Mouse (Mus musculus) embryo, embryonic 11 days (tissue): ENCODE measurements at regions not wholly inside any gene's neighbourhood (a gene's known extent, or its start where the extent isn't known, plus 50 kb on each side); places are given as distances from the start of the nearest gene placed in this dataset.

Source experiments
- DNase-seq: peaks from one replicate; pipeline ENCODE4 v3.0.0-alpha.2; 2015

DNA sequence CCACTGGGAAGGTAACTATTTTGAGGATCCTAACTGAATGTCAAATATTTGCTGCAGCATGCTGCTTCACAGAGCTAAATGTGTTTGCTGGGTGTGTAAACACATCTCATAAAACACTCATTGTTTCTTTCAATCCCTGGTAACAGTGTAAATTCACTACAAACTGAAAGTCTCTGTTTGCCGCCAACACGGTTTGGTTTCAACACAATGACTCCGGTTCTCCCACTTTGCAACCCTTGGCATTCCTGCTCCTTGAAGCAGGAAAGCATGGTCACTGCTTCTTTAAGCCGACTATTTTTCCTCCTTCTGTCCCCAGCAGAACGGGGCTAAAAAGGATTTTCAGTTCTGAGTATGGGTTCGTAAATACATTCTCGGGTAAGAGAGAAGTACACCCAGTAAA is 328.3 kb downstream of the Klf6 start:
- DNase-seq = no peak

DNA sequence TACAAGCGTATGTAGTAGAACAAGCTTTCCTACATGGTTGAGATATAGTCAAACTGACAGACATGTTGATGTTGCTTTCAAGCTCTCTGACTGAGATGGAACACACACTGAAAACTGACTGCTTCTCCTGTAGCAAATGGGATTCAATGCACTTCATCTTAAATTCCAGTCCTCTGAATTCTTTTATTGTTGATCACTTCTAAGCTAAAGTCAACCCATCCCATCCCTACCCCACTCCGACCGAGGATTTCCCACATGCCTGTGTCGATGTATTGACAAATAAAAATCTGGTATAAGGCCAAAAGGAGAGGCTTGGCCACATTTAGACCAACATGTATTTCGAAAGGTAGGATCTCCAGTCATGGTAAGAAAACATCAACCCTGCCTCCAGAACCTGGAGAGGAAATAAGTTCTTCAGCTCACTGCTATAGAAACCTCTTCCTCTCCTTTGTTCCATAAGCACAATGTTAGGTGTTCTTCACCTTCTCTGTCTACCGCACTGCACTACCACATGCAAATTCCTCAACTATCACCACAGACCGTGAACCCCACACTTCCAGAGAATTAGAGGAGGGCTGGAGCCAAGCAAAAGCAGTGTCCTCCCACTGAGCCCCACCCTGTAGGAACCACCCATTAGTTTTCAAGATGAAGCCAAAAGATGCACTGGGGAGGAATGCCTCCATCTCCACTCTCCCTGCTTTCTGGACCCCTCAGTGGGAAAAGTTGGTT is 330.1 kb downstream of the Klf6 start:
- DNase-seq = no peak

DNA sequence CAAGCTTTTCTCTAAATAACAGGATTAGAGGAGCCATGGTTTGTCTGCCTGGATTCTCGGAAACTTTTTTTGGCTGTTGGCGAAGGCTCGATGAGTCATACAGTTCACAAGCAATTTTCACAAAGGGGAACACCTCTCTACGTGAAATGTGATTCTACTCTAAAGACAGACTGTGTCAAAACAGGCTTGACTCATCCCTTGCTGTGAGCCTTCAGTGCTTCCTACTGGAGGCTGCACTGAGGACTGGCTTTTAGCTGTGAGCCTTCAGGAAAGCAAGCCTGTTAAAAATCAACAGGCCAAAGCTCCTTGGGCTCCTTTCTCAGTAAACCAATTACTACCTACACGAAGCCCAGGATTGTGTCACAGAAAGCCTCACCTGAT is 330.6 kb downstream of the Klf6 start:
- peak; percentile 3 for DNase-seq

DNA sequence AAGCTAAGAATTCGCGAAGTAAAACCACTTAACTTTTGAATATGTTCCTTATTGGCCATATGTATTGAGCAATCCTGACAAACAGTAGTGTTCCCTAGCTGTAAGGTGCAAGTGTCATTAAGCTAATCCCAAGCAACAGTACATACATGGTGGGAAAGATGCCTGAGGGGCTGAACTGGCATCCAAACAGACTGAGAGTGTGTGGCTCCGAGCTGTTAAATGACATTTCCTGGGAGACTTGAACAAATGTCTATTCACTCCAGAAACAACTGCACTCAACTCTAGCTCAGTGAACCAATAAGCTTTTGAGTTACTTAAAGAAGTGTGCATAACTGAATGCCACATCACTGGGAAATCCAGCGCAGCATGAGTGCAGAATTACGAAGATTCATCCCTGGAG is 335.4 kb downstream of the Klf6 start:
- DNase-seq = no peak

DNA sequence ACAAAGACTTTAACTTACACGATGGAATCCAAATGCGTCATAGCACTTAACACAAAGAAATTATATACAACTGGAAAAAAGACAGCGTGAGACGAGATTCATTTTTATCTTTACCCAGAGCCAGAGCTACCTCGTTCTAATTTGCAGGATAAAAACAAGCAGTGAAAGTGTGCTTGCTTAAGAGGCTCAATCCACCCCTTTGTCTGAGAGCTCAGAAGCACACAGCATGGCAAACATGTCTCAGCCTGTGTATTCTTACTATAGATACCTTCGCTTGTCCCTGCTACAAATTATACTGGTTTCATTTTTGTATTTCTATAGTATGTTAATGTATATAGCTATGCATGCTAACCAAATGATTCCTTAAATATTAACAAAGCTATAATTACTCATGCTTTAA is 337.8 kb downstream of the Klf6 start:
- DNase-seq = no peak

DNA sequence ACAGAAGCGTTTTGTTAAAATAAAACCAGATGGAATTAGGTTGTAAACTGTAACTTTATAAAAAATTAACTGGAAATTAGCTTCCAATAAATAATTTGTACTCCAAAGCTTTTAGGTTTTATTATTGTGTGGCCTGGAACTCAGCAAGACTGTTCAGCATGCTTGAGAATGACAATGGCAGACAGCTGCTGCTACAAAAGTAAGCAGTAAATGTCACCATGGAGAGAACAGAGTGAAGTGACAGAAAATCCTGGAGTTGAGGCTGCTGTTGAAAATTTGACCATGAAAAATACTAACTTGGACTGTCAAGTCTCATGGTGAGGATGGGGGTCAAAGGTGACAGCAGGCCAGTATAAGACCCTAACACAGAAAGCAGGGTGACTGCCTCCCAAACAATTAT is 340.2 kb downstream of the Klf6 start:
- DNase-seq = peak; percentile 11

DNA sequence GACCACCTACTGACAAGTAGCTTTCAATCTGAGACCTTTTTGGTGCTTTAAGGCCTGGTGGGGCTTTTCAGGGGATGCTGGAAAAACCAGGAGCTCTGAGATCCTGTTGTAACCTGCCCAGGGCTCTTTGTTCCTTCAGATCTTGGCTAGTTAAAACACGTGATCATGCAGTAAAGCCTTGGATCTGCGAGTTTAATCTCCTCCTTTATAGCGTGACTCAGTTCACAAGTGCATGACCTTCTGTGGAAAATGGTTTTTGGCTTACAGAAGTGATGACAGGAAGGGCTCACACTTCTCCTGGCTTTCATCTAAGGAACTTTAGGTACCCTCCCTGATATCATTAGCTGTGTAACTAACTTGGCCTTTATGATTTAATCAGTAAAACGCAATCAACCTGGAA is 343.1 kb upstream of the Pitrm1 start:
- no peak for DNase-seq

DNA sequence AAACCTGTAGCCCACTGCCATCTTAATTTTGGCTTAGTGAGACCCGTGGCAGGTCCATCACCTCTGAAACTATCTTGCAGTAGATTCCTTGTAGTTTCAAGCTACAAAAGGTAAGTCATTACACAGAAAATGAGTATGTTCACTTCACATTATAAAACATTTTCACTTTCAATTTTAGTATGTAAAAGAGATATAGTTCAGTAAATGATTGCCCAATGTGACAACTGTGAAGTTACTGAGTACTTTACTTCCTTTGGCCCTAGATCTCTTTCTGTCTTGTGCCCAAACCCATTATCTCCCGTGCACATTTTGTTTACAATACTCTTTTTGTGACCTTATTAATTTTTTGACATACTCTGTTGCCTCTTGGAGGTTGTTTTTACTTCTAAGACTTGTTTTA is 335.4 kb upstream of the Pitrm1 start:
- no peak for DNase-seq

DNA sequence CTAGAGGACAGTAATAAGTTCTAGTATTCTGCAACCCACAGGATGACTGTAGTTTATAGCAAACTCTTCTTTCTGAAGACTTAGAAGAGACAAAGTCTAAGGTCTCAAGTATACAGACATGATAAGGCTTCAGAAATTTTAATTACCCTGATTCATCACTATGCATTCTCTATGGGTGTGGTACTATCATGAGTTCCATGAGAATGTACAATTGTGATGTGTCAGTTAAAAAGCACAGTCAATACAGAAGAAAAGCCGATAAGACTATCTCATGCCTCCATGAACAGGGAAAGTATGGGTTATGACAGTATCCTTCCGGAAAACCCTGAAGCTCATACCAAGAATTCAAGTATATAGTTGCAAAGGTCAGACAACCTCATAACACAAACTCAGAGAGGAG is 333.8 kb upstream of the Pitrm1 start:
- DNase-seq = no peak

DNA sequence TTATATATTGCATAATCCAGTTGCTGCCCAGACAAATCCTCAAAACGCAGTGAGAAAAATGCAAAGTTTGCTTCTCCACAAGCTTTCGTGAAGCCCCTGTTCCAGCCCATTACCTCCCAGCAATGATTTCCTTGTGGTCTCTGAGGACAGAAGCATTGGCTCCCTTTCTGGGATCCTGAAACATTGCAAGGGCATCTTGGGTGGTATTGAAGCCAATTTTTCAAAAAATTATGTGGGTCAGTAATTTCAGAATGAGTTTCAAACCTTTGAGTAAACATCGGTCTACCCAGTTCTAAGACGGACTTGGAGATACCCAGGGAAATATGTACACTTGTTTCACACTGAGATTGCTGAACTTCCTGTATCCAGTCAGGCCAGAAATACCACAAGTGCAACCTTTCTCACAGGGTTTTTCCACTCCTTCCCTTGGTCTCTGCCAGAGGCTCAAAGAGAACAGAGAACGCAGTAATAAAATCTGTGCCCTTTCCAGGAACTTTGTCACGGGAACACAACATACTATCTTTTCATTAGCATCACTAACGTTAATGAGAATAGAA is 321.8 kb upstream of the Pitrm1 start:
- DNase-seq = no peak

DNA sequence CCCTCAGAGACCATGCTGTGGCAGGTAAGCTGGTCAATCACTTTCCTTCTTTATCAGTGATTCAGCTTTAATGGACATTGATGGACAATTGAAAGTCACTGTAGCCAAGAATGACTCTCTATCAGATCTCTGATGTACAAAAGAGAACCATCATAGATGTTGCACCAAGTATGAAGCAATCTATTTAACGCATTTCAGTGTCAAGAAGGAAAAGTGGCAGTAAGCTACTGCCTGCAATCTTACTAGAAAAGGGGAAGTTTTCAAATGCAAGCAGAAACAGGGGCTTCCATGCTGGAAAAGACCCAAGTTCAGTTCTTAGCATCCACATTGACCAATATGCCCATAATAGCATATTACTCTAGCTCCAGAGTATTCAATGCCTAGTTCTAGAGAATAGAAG is 319.7 kb upstream of the Pitrm1 start:
- no peak for DNase-seq

DNA sequence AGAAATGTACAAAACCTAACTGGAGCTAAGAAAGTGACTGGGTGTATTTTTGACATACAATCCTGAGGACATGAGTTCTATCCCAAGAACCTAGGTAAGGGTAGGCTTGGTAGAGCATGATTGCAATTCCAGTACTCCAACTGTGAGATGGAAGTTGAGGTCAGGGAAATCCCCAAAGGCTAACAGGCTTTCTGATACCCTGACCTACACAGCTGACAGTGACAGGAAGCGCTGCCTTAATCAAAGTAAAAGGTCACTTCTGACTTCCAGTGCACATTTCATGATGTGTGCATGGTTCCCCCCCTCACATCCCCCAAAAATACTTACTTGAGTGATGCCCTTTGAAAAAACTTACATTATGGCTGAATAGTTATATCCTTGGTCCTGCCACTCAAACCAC is 312.6 kb upstream of the Pitrm1 start:
- no peak for DNase-seq

DNA sequence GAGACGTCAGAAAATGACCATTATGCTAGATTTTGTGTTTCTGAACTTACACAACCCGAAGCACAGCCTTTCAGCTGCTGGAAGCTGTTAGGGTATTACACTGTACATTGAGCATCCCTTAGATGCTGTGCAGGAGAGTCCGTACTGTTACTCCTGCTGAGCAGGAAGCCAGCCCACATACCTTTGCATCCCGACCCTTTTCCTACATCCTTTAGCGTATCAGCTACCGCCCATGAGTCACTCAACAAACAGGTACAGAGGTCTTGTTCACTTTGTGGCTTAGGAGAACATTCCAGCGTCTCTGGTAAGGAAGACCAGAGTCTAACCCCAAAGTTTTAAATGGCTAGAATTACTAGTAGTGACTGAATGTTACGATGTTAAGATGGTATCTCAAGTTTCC is 311.4 kb upstream of the Pitrm1 start:
- no peak for DNase-seq

DNA sequence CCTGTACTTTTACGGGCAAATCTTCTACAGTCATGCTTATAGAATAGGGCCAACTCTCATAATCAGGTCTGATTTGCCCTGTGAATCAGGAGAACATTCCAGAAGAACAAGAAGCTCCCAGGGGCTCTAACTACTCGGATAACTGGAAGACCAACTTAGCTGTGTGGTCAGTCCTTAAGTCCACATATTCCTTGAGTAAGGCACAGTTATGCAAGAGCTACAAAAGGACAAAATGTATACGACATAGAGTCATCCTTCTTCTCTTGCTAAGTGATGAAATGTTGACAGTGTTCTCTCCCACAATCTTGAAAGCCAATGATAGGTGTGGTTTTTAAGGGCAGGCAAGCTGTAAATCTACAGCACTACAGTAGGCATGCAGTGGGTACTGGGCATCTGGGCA is 310.7 kb upstream of the Pitrm1 start:
- DNase-seq = no peak

DNA sequence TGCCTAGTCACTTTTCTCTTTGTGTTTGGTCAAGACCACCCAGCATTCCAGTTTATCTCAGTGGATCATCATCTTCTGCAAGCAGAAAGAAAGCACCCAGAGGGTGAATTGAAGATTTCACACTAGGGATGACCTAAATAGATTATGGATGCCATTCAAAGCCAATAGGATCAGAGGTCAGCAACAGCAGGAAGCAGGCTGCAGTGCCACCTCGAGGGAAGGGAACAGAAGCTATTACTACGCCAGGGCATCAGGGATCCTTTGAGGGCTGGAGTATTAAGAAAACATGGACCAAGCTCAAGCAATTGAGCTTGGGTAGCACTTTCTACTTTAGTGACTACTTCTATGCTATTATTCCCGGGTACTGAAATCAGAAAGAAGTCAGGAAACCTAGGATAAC is 307.1 kb upstream of the Pitrm1 start:
- DNase-seq = peak; percentile 16

DNA sequence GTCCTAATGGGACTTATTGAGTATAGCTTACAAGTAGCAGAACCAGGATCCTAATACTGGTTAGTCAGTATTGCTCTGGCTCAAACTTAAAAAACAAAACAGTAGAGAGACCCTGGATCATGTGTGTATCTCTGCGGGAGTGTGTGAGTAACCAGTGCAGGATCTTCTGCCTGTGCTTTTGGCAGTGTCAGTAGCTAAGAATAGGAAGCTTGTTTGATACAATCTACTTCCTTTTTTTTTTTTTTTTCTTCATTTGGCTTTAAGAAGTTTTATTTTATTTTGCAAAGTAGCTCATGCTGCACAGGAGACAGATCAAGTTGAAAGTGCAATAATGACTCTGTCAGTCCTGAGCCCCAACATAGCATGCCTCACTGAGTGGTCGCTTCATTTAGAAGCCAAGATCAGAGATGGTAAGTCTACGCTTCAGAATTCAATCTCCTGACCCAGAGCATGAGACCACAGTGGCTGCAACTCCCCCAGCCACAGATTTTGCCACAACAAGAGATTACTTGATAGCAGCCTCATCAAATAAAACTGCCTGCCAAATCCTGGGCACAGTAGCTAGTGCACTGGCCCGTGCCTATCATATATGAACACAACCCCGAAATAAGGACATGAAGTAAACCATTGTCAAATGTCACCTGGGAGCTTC is 306.4 kb upstream of the Pitrm1 start:
- DNase-seq = no peak

DNA sequence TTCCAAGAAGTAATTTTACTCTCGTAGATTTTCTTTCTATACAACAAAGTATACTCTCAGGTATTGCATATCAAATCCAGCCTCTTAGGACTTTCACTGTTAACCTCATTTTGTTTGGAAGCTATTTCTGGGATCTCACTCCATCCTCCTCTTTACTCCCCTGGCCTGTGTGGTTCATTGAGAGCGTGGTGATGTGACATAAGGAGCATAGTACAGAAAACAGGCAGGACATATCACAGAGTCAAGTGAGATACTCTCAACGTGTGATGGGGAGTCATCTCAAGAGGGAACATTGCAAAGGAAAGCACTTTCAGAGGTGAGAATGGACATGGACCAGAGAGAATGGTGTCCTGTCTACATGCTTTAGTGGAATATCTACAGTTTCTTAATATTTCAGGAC is 297.8 kb upstream of the Pitrm1 start:
- no peak for DNase-seq

DNA sequence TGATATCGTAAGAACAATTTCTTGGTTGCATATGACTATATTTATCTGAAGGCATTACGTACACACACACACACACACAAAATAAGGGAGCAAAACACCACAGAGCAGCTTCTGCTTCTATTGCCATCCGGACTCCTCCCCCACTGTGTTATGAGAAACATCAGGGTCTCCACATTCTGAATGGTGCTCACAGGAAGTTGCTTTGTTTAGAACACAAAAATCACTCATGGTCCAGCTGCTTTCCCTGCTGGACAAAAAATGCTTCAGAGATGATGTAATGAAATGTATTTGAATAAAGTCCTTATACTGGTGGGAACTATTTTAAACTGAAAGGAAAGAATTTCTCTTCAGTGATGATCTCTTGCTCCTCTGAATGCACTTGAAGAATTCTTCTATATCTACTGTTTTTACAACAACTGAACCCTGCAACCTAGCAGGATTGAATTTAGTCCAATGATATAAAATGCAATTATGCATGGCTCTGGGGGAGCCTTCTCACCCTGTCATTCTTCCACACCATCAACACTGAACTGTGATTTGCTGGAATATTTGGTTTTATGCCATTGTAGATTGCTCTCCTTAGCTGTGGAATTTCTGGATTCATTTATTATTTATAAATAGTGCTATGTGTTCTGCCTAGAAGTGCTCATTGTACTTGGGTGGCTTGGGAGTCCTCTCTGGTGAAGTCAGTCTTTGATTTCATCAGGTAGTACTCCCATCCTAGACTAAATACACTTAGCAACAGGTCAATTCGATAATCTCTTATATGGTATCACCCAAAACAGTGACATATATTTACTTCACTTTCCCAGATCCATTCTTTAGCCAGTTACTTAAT is 296.7 kb upstream of the Pitrm1 start:
- peak; percentile 60 for DNase-seq

DNA sequence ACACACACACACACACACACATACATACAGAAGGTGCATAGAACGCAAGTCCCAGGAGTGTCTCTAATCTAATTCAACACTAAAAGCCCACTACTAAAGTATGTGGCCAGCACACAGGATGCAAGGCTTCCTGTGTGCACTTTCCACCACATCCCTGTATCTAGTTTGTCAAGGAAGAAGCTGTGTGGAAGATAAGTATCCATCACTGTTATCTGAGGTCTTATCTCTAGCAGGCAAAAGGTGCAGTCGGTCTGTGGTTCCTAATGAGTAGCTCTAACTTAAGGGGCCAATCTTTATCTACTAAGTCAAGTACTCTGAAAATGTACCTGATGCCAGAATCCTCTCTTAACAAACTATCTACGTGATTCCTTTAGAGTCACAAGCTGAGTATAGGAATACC is 295.8 kb upstream of the Pitrm1 start:
- no peak for DNase-seq

DNA sequence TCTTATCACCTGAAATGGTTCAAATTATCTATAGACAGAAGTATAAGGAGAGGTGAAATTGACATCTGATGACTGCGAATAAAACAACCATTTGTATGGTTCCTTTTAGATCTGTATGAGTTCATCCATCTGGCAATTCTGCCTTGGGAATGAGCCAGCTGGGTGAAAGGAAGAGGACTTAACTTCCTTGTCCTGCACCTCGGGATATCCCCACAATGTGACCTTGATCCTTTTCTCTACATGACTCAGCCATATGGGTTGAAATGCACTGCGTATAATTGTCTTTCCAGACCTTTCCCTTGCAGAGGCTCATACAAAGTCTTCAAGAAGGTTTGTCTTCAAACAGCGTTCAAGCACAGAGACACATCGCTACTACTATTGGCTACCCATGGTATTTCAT is 292.6 kb upstream of the Pitrm1 start:
- no peak for DNase-seq

DNA sequence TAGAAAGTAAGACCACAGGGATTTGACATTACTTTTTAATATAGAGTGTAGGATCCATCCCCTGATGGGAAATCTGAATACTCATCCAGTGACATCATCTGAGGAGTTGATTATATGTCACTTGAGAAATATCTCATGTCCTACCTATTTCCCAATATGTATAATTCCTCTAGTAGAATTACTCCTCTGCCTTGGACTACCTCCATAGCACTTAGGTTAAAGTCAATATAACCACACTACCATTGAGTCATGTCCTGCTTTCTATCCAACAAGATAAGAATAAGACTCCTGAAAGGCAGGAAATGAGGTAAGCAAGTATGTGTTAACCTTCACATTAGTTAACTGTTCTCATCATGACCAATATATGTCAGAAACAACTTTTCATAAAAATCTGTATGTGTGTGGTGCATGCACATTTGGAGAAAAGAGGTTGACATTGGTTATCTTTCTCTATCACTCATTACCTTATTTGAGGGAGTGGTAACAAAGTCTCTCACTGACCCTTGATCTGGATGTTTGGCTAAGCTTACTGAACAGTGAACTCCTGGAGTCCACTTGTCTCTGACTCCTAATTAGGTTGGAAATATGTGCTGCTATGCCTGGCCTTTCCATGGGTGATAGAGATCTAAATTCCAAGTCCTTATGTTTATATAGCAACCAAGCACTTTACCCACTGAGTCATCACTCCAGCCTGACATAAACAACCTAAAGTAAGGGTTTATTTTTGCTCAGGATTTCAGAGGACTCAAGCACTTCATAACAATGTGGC is 292.0 kb upstream of the Pitrm1 start:
- no peak for DNase-seq

DNA sequence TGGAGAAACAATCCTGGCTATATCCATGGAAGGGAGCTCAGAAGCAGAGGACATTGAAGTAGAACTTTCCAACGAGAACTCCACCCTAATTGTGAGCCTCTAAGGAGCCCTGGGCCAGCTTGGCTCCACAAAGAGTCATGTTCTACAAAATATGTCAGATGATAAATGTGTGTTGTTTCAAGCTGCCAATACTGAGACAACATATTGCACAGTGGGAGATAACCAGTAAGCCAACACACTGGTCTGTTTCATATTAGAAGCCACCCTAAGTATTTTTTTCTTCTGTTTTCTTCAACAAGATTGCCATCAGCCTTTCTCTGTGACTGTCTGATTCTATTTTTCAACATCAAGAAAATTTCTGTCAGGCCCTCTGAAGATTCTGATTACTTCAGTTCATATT is 289.5 kb upstream of the Pitrm1 start:
- DNase-seq = no peak

DNA sequence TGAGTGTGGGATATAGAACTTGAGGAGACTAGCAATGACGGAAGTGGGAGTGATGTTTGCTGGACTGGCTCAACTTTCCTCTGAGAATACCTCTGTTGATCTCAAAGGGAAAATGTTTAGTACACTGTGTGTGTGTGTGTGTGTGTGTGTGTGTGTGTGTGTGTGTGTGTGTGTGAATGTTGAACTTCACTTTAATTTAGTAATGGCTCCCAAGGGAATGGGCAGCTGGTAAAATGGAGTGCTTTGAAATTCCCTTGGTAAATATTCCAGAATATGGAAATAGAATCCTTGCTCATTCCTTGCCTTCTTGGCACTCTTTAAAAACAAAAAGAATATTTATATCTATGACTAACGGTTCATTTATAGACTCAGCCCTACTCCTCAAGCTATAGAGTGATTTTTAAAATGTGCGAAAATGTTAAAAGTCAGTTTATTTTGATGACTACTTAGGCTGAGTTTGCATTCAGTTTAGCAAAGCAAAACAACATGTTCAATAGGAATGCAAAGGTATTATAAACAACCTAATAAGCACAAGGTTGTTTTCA is 287.6 kb upstream of the Pitrm1 start:
- no peak for DNase-seq
